Comparison of ENCODE assay signal across 12 mouse cellular contexts in the genomic region with DNA sequence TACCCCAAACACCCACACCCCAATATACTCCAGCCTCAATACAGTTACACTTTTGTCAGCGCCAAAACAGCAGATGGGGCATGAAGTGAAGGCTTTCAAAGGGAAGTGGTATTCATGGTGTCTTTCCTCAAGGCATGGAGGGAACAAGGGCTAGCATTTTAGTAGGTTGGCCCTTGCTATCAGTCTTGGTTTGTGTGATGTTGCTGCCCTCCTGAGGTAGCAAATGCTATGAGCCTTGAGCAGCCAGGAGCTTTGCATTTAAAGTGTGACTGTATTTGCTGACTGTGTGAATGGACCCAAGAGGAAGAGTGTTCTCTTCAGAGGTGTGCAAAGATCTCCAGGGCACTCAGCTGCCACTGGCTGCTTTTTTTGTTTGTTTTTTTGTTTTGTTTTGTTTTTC. TPM values are rescaled to one million over a fixed set of nuclear protein-coding genes. Genes with fewer than 3 reads are reported as not detected.
DNase-seq lines count a peak whose midpoint lies in the region; ATAC-seq and TF ChIP-seq lines count a peak whose summit lies in the region.
"Not testable (repeated sequence)": the region's sequence is repeated elsewhere in the genome, so short reads cannot be mapped to it uniquely, and the experiment has no call there.
"Had no signal": no experiment of that assay in that cellular context is flagged by ENCODE, and none has a peak within 500 bp of the region (broad histone marks: within the 10 kb centered on the region; RNA-seq: fewer than 3 reads in every experiment).

No protein-coding gene starts in this region.

- H3K4me2 ChIP-seq in heart, postnatal 0 days (ENCODE audit: low read depth, low read length); kidney, postnatal 0 days (ENCODE audit: low read length); midbrain, postnatal 0 days (ENCODE audit: low read depth, low read length, poor library complexity, severe bottlenecking): not testable (repeated sequence)

- H3K36me3 ChIP-seq in heart, postnatal 0 days (replicated peaks; ENCODE audit: control insufficient read depth, insufficient read depth, low read length); kidney, postnatal 0 days (ENCODE audit: insufficient read depth, low read length); midbrain, postnatal 0 days (ENCODE audit: insufficient read depth, low read length); testis, adult 2 months (ENCODE audit: control insufficient read depth, insufficient read depth, low read length): not testable (repeated sequence)

- ATAC-seq in common myeloid progenitor, adult 5-6 weeks (replicated peaks; ENCODE audit: low read depth, poor library complexity, severe bottlenecking): peak; percentile 96
- ATAC-seq in heart, postnatal 0 days (ENCODE audit: insufficient read depth, low read depth): peak; percentile 47; the same call in 1 of the 2 replicates
- not testable (repeated sequence) for ATAC-seq in kidney, postnatal 0 days (replicated peaks; ENCODE audit: low FRiP score, low read depth)
- ATAC-seq in midbrain, postnatal 0 days (ENCODE audit: low FRiP score): peak; percentile 41; the same call in 1 of the 2 replicates

- H3K9ac ChIP-seq in heart, postnatal 0 days (replicated peaks; ENCODE audit: low read depth, low read length); kidney, postnatal 0 days (ENCODE audit: low read depth, low read length); midbrain, postnatal 0 days (replicated peaks; ENCODE audit: low read length, poor library complexity, severe bottlenecking): not testable (repeated sequence)

- peak; percentile 40 for DNase-seq in CD4-positive helper T cell, adult 2 months (ENCODE audit: low read depth, low spot score)
- peak; percentile 74 for DNase-seq in ZHBTc4 (ENCODE audit: low read depth, low spot score)
- DNase-seq in heart, postnatal 0 days (ENCODE audit: low spot score): not testable (repeated sequence)
- DNase-seq in kidney, postnatal 0 days (ENCODE audit: low spot score): peak; percentile 12
- DNase-seq in left cerebral cortex, postnatal 25 days (ENCODE audit: low spot score in 2 of 2): peak; percentile 27 to 69
- peak; percentile 59 for DNase-seq in midbrain, postnatal 0 days (ENCODE audit: low spot score)

- not testable (repeated sequence) for H3K27ac ChIP-seq in heart, postnatal 0 days (ENCODE audit: low read depth); kidney, postnatal 0 days; midbrain, postnatal 0 days (ENCODE audit: low read depth, low read length)
- H3K27ac ChIP-seq in testis, adult 2 months (ENCODE audit: control insufficient read depth, insufficient read depth, low read depth, low read length): peak overlapping the region; percentile 61

- intact Hi-C loops in left cerebral cortex, postnatal 25 days (cut with DNase I): loop anchor here (2.0 to 5.0 kb wide), 2 partner anchors 135 to 199 kb away; no protein-coding TSS in a partner anchor

- H3K4me3 ChIP-seq in heart, postnatal 0 days (ENCODE audit: low read depth, low read length); kidney, postnatal 0 days (replicated peaks; ENCODE audit: low read depth, low read length); midbrain, postnatal 0 days (ENCODE audit: low read depth, low read length): not testable (repeated sequence)
- H3K4me3 ChIP-seq in testis, adult 2 months (ENCODE audit: control insufficient read depth, low read depth, low read length): peak overlapping the region; percentile 5; the same call in 1 of the 2 replicates

- not testable (repeated sequence) for H3K27me3 ChIP-seq in heart, postnatal 0 days (ENCODE audit: control insufficient read depth, insufficient read depth, low read length); kidney, postnatal 0 days (ENCODE audit: insufficient read depth, low read length); midbrain, postnatal 0 days (ENCODE audit: insufficient read depth, low read length); testis, adult 2 months (ENCODE audit: control insufficient read depth, insufficient read depth, low read length)

- peak; percentile 52 for TF ChIP-seq CTCF in heart, postnatal 0 days (IDR thresholded peaks at IDR 0.05; ENCODE audit: low read depth)
- peak; percentile 56 for TF ChIP-seq CTCF in kidney, postnatal 0 days (IDR thresholded peaks at IDR 0.05; ENCODE audit: low read depth)
- TF ChIP-seq CTCF in midbrain, postnatal 0 days (IDR thresholded peaks at IDR 0.05): peak; percentile 66
- not testable (repeated sequence) for TF ChIP-seq CTCF in testis, adult 2 months (IDR thresholded peaks at IDR 0.05; ENCODE audit: control insufficient read depth, insufficient read depth, insufficient replicate concordance, low read depth, low read length)

- 41% methylated on average over 1 of the region's 1 CpGs for WGBS in heart, postnatal 0 days
- 57% methylated on average over 1 of the region's 1 CpGs for WGBS in kidney, postnatal 0 days
- WGBS in midbrain, postnatal 0 days: 58% methylated on average over 1 of the region's 1 CpGs

- H3K9me3 ChIP-seq in heart, postnatal 0 days (replicated peaks; ENCODE audit: control insufficient read depth, low read length); kidney, postnatal 0 days (replicated peaks; ENCODE audit: low read length); midbrain, postnatal 0 days (ENCODE audit: low read length): not testable (repeated sequence)

- H3K4me1 ChIP-seq in heart, postnatal 0 days (ENCODE audit: control insufficient read depth, insufficient read depth); kidney, postnatal 0 days (replicated peaks; ENCODE audit: insufficient read depth, low read length); midbrain, postnatal 0 days (ENCODE audit: insufficient read depth, low read length); testis, adult 2 months (ENCODE audit: control insufficient read depth, insufficient read depth, low read length): not testable (repeated sequence)

- TF ChIP-seq POLR2A in testis, adult 2 months (IDR thresholded peaks at IDR 0.05; ENCODE audit: control insufficient read depth, low read depth, low read length): not testable (repeated sequence)

- TF ChIP-seq EP300 in heart, postnatal 0 days (IDR thresholded peaks at IDR 0.05; ENCODE audit: low read depth): not testable (repeated sequence)

RNA-seq across cellular contexts. Expression of a gene that starts 1.8 kb away (rescaled TPM):
- not detected in 2 replicates for total RNA-seq in common myeloid progenitor, adult 5-6 weeks (2017)
- total RNA-seq in heart, postnatal 0 days (2014; rRNA removed; ENCODE audit: low replicate concordance): not detected in 2 replicates
- polyA plus RNA-seq in heart, postnatal 0 days (2015; fragmentation: Nextera tagmentation; extraction: Ambion mirVana): not detected in 2 replicates
- 0.92 and 0.96 TPM in 2 replicates for polyA plus RNA-seq in kidney, postnatal 0 days (2015; fragmentation: Nextera tagmentation; extraction: Ambion mirVana)
- total RNA-seq in left cerebral cortex, postnatal 25 days (2021): not detected
- total RNA-seq in midbrain, postnatal 0 days (2014; rRNA removed): not detected in 2 replicates
- polyA plus RNA-seq in midbrain, postnatal 0 days (2015; fragmentation: Nextera tagmentation; extraction: Ambion mirVana): 0.16 TPM in 1 of 2 replicates, not detected in the other
- polyA plus RNA-seq in testis, adult 2 months (2012; rRNA removed): 64.1 and 65.5 TPM in 2 replicates
- total RNA-seq: gastrocnemius, adult 18-20 months had no signal
- polyA plus RNA-seq: heart, embryonic 13.5 days; liver, embryonic 15.5 days; midbrain, embryonic 12.5 days had no signal

RNA-seq across cellular contexts. Expression of a gene that starts 13.7 kb away (rescaled TPM):
- 80.7 and 80.8 TPM in 2 replicates for total RNA-seq in common myeloid progenitor, adult 5-6 weeks (2017)
- 44.4 and 102 TPM in 2 replicates for total RNA-seq in heart, postnatal 0 days (2014; rRNA removed; ENCODE audit: low replicate concordance)
- polyA plus RNA-seq in heart, postnatal 0 days (2015; fragmentation: Nextera tagmentation; extraction: Ambion mirVana): 49.8 and 53.6 TPM in 2 replicates
- polyA plus RNA-seq in kidney, postnatal 0 days (2015; fragmentation: Nextera tagmentation; extraction: Ambion mirVana): 62.1 and 66.4 TPM in 2 replicates
- total RNA-seq in left cerebral cortex, postnatal 25 days (2021): 10 to 100 TPM; 23.9 to 25.8 TPM
- 15.3 and 17.4 TPM in 2 replicates for total RNA-seq in midbrain, postnatal 0 days (2014; rRNA removed)
- polyA plus RNA-seq in midbrain, postnatal 0 days (2015; fragmentation: Nextera tagmentation; extraction: Ambion mirVana): 15.8 and 16.7 TPM in 2 replicates
- polyA plus RNA-seq in testis, adult 2 months (2012; rRNA removed): 7.1 and 8.2 TPM in 2 replicates
